Mouse (Mus musculus) heart, postnatal 10 days (tissue): Measurements from ENCODE around the gene St5. TPM values are rescaled to one million over a fixed set of nuclear protein-coding genes. Genes with fewer than 3 reads are reported as not detected.

Source experiments
- DNase-seq, 2 experiments: peaks; one replicate each; pipeline ENCODE4 v3.0.0; 2021
- intact Hi-C: fragments of 180-260 bp; cut with DNase I; formaldehyde crosslinking; loops from one replicate; pipeline ENCODE4 v1.15.1; 2025
- total RNA-seq, 2 experiments: library from RNA; stranded (reverse); gene quantifications; 2 replicates each; pipeline ENCODE4 v1.2.3; 2021

Gene St5
- total RNA-seq, 2 experiments from 2014 or later, result 52.6 to 58.4 TPM

DNA sequence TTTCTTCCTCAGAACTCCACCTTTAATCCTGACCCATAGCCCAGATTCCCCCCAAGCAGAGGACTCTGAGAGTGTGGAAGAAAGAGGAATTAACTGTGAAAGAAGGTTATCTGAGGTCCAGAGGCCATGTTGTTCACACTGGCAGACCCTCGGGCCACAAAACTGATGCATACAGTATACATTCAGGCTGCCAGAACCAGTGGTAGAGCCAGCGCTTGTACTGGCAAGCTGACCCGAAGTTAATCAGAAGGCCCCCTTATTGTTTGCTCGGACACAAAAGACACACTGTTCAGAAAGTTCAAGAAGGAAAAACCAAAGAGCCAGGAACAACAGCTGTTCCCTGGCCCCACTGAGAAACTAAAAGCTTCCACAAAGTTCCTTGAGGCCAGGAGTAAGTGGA, 88.5 kb downstream of the St5 start:
- intact Hi-C loops, result loop anchor here (5.0 kb wide), 2 partner anchors 38 to 57 kb away; no protein-coding TSS in a partner anchor
- DNase-seq, result peak in 1 of 2 experiments; percentile 58

GRCm38 (mm10) chr7:109613531-109614021, 89.8 kb downstream of the St5 start:
- peak; percentile 58 to 67 for DNase-seq

GRCm38 (mm10) chr7:109613051-109613450, 90.4 kb downstream of the St5 start:
- intact Hi-C loops, result loop anchor here (5.0 kb wide), 1 partner anchor 36 kb away; no protein-coding TSS in a partner anchor
- DNase-seq, result no peak

More at GRCm38 (mm10) chr7:109613531-109614021, 89.8 kb downstream of the St5 start:
- intact Hi-C loops, result loop anchor here (5.0 kb wide), 1 partner anchor 36 kb away; no protein-coding TSS in a partner anchor

- no peak for DNase-seq
- intact Hi-C loops, result loop anchor here (5.0 kb wide), 1 partner anchor 35 kb away; no protein-coding TSS in a partner anchor
Observed at GRCm38 (mm10) chr7:109612531-109612930, 90.9 kb downstream of the St5 start.

GRCm38 (mm10) chr7:109610348-109610747, 93.1 kb downstream of the St5 start:
- no peak for DNase-seq
- intact Hi-C loops, result loop anchor here (5.0 kb wide), 1 partner anchor 33 kb away; no protein-coding TSS in a partner anchor

DNA sequence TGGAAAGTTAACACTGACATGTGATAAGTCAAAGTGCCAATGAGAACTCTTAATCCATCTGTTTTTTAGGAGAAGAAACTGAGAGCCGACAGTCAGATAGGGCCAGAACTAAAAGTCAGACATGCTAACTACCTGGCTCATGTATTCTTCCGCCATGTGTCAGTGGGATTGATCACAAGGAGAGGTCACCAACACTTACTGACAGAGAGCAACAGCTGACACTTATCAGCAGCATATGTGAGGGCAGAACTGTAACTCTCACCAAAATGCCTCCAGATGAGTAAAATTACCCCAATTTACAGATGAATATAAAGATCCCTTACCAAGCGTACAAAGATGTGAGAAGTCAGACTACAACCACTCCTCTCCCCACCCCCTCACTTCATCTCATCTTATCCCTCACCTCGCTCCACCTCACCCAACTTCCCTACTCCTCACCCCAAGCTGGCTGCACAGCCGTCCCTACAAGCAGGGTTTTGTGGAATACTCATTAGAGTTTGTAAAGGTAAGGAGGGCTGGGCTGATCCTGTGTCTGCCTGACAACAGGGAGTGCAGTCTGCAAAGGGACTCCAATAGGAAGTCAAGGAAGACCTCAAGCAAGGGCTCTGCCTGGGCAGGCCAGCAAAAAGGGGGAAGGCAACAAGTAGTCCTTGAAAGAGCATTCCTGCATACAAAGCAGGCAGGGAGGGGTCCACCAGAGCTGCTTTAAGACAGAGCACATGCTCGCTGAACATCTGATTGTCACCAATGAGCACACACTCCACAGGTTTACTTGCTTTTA, 93.7 kb downstream of the St5 start:
- DNase-seq, result no peak
- intact Hi-C loops, result loop anchor here (5.0 kb wide), 1 partner anchor 32 kb away; no protein-coding TSS in a partner anchor

DNA sequence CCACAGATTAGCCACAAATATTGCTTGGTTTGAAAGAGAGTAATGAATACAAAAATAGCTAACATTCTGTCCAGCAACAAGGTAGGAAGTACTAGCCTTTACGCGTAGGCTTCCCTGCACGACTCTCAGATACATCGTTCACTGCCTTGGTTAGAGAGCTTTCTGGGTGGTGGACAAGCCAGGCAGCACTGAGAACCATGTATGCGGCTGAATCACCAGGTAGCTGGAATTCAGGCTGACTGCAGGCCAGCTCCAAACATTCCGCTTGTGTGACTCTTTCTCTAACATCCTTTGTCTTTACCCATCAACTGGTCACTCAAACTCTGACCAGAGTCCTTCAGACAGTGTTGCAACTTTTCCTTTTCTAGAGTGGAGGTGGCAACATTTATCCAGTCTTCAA, 94.6 kb downstream of the St5 start:
- intact Hi-C loops, result no loop called here
- DNase-seq, result no peak

DNA sequence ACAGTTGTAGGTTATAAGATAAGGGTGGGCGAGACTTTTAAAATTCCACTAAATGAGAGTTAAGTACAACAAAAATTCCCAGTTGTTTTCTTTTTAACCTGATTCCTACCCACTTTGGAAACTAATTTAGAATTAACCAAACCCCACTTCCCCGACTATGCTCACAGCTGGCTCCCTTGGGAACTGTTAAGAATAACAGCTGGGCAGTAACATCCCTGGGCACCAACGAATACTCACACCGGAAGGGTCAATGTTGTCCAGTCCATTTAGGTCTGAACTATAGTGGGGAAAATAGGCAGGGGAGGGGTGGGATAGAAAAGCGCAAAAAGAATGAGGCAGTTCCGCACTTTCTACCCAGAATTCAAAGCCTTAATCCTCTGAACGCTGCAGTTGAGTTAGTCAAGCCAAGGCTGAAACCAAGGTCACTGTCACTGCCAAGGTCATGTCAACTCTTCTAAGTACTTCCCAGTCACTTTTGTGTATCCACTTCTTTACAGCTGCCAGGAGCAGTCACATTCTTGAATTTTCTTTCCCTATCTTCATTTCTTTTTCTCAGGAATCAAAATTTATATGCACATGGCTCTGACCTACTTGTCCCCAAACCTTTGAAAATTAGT, 96.3 kb downstream of the St5 start:
- intact Hi-C loops, result no loop called here
- DNase-seq, result peak; percentile 57 to 71

DNA sequence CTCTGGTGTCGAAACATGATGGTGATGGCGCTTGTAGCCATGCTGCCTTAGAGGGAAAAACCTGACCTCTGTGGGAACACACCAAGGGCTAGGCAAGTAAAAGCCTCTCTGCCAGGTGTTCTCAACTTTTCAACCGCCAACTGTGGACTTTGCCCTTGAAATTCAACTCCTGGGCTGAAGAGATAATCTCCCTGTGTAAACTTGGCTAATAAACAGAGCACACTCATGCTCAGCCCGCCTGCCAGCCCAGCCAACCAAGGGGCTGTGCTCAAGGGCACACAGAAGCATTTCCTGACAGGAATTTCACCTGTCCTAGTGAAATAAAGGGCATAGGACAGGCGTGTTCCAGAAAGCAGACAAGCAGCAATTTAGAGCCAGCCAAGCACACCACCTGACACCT, 100.8 kb downstream of the St5 start:
- DNase-seq, result peak; percentile 63 to 68
- intact Hi-C loops, result no loop called here

GRCm38 (mm10) chr7:109602022-109602421, 101.4 kb downstream of the St5 start:
- intact Hi-C loops, result no loop called here
- no peak for DNase-seq

DNA sequence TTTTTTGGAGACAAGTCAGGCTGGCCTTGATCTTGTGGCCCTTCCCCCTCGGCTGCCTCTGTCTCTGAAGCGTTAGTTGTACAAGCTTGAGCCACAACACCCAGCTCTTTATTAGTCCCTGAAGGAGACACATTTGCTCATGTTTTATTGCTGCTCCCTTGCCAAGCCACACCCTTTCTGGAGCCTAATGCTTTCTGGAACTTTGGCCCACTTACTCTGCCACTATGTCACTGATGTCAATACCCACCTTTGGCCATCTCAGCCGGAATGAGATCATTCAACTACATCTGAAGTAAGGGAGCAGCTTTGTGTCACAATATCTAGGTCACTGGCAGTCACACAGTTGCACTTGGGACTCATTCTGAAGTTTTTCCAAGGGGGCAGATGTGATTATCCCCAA, 102.7 kb downstream of the St5 start:
- intact Hi-C loops, result no loop called here
- DNase-seq, result peak; percentile 83

DNA sequence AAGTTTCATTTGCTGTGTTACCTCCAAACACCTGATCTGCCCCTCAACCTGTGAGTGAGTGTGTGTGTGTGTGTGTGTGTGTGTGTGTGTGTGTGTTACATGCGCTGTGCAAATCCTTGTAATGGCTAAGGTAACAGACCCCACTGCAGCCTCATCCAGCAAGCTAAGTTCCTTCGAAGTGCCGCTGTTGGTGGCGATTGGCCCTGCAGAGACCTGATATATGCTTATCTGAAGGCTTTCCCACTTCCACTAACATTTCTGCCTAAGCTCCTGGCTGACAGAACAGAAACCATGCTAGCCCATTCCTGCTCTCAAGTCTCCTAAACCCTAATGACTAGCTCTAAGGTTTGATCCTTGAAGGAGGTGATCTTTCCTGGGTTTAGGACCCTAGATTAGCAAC, 103.4 kb downstream of the St5 start:
- no peak for DNase-seq
- intact Hi-C loops, result no loop called here

DNA sequence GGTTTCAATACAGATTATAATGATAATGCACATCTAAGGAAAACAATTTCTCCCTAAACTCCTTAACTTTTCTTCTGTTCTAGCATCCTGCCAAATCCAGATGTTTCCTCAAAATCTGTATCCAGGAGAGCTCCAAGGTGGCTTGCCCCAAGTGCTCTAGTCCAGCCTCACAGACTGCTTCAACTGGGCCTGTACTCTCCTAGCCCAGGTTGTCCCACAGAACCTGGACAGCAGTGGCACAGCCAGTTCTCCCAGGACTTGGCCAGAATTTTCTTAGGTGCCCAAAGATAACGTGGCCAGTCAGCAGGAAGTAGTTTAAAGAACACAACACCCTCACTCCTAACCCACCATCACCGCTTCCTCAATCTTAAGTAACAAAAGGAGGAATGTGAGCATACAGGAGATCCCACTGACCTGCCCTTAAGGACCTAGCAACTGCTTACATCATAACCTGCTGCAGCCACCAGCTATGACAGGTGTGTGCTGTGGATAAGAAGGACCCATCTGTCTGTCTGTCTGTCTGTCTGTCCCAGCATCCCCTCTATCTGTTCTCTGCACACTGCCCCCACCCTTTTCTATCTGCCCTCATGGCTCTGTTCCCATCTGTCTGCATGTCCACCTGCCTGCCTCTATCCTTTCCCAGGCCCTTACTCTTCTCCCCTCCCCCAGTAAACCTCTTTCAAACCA, 108.4 kb downstream of the St5 start:
- no peak for DNase-seq
- intact Hi-C loops, result no loop called here

DNA sequence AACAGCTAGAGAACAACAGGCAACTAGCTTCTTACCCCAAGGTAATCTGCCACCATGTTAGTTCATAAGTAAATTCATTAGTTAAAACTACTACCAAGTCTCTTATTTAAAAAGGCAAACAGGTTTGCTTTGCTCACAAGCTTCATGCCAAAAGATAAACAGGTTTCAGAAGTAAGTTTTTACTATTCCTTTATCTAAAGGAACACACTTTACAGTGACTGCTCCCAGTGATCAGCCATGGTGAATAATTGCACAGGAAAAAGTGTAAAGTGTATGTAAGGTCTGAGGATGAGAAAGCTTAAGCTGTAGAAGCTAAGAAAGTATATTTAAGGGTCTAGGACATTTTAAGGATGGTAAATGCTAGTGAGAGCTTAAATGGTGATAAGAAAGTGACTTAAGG, 109.4 kb downstream of the St5 start:
- DNase-seq, result no peak
- intact Hi-C loops, result no loop called here

GRCm38 (mm10) chr7:109592184-109592583, 111.2 kb downstream of the St5 start:
- peak in 1 of 2 experiments; percentile 58 for DNase-seq
- intact Hi-C loops, result no loop called here

DNA sequence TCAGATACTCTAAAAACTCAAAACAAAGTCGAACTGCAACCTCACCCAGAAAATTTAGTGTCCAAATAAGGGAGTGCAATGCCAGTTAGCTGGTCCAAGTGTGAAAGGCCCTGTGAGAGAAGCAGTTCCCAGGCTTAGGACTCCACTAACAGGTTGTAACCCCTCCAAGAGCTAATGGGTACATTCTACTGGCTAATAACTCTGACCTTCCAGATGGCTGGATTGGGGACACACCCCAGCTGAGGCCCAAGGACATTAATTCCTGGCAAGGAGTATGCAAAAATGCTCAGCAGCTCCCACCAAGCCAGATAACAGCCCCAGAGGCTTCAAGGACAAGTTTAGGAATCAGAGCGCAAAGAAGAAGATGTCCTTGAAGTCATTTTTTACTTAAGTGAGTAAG, 112.8 kb downstream of the St5 start:
- intact Hi-C loops, result no loop called here

DNA sequence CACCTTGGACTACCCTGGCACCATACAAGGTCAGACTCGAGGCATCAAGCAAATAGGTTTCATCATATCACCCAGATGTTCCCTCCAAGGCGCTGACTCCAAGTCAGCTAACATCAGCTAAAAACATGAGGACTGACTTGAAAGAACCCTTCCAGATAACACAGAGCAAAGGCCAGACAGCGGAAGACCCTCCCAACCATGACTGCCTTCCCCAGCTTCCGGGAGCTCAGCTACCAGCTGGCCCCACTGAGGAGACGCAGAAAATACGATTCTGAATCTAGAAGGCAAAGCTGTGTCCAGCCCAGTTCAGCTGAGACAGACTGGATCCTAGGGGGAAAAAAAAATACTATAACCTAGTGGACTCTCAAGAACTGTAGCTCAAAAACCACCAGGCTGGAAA, 114.4 kb downstream of the St5 start:
- intact Hi-C loops, result no loop called here
- DNase-seq, result no peak

More for the DNA sequence above, 112.8 kb downstream of the St5 start:
- DNase-seq, result peak in 1 of 2 experiments; percentile 57

DNA sequence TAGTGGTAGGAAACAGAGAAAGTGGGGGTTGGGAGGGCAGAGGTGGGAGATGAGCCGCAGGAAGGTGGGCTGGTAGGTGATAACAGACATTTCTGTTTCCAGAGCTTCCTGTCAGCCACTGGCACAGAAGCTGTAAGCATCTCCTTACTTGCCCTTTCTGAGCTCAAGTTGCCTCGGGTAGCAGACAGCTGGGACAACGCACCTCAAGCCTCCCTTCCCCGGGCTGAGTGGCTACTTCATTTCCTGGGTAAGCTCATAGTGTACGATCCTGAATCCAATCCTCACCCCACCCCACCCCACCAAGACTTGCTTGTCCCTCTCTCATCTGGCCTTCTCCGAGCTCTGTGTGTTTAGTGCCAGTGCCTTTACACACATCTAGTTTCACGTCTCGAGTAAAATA, 115.3 kb downstream of the St5 start:
- no peak for DNase-seq
- intact Hi-C loops, result no loop called here

- no peak for DNase-seq
- intact Hi-C loops, result no loop called here
Observed at GRCm38 (mm10) chr7:109584467-109584866, 118.9 kb downstream of the St5 start.

DNA sequence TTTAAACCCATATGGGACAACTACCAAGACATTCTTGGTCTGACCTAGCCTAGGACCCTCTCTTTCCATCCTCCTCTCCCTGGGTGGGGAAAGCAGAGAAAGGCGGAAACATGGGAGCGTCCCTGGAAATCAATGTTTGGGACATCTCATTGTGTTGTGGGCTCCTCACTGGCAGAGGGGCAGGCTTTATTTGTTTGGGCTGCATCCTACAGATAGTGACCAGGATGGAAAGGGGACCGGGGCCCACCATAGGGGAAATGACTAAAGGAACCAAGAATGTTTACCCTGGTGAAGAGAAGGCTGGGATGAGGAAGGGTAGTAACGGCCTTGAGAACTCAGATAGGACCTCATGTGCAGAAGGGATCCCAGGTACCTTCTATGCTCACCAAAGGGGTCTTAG, 122.9 kb downstream of the St5 start:
- DNase-seq, result no peak
- intact Hi-C loops, result no loop called here
